Mouse (Mus musculus): Measurements from ENCODE around the gene Ttc37.
A peak's percentile ranks its signal among the peaks of the same experiment; 100 is the strongest.

Ttc37 gene

GRCm38 (mm10) chr13:76098493-76099303 lies at the start of gene Ttc37, which contains the start of gene Arsk:
Ttc37 (plus strand) TSS chr13:76098734.
Arsk (minus strand) TSS chr13:76098660.
- peak; percentile 94 for DNase-seq (ENCODE audit: extremely low spot score, low read depth, low spot score)

- DNase-seq (ENCODE audit: extremely low spot score, low read depth, low spot score) = no peak
These were observed 42.9 kb upstream of the Ttc37 start for GRCm38 (mm10) chr13:76055391-76056232.

GRCm38 (mm10) chr13:76056261-76056724 lies 42.2 kb upstream of the Ttc37 start:
- DNase-seq (ENCODE audit: extremely low spot score, low read depth, low spot score) = no peak

- no peak for DNase-seq (ENCODE audit: extremely low spot score, low read depth, low spot score)
These were observed 41.7 kb upstream of the Ttc37 start, which contains the start of gene Gpr150 for GRCm38 (mm10) chr13:76056896-76057266. Gpr150 (minus strand) TSS chr13:76056996.

- no peak for DNase-seq (ENCODE audit: extremely low spot score, low read depth, low spot score)
These were observed 41.1 kb upstream of the Ttc37 start for GRCm38 (mm10) chr13:76057267-76058069.

- DNase-seq (ENCODE audit: extremely low spot score, low read depth, low spot score) = no peak
These were observed 38.9 kb upstream of the Ttc37 start for GRCm38 (mm10) chr13:76059591-76059990.

- no peak for DNase-seq (ENCODE audit: extremely low spot score, low read depth, low spot score)
These were observed 36.4 kb upstream of the Ttc37 start for GRCm38 (mm10) chr13:76062126-76062525.

GRCm38 (mm10) chr13:76062569-76062968 lies 36.0 kb upstream of the Ttc37 start:
- DNase-seq (ENCODE audit: extremely low spot score, low read depth, low spot score) = no peak

- DNase-seq (ENCODE audit: extremely low spot score, low read depth, low spot score) = no peak
These were observed 35.0 kb upstream of the Ttc37 start for GRCm38 (mm10) chr13:76063548-76063947.

- no peak for DNase-seq (ENCODE audit: extremely low spot score, low read depth, low spot score)
These were observed 34.1 kb upstream of the Ttc37 start for GRCm38 (mm10) chr13:76064363-76064945.

- DNase-seq (ENCODE audit: extremely low spot score, low read depth, low spot score) = no peak
These were observed 24.2 kb upstream of the Ttc37 start for GRCm38 (mm10) chr13:76074323-76074722.

- DNase-seq (ENCODE audit: extremely low spot score, low read depth, low spot score) = peak; percentile 8
These were observed 430 bp upstream of the Ttc37 start for GRCm38 (mm10) chr13:76098116-76098492.

GRCm38 (mm10) chr13:76101989-76102388 lies 3.5 kb downstream of the Ttc37 start:
- no peak for DNase-seq (ENCODE audit: extremely low spot score, low read depth, low spot score)

GRCm38 (mm10) chr13:76109069-76109824 lies 10.7 kb downstream of the Ttc37 start:
- DNase-seq (ENCODE audit: extremely low spot score, low read depth, low spot score) = no peak

- DNase-seq (ENCODE audit: extremely low spot score, low read depth, low spot score) = no peak
These were observed 30.3 kb downstream of the Ttc37 start for GRCm38 (mm10) chr13:76128799-76129198.

- DNase-seq (ENCODE audit: extremely low spot score, low read depth, low spot score) = no peak
These were observed 33.9 kb downstream of the Ttc37 start for GRCm38 (mm10) chr13:76132415-76132814.

- DNase-seq (ENCODE audit: extremely low spot score, low read depth, low spot score) = no peak
These were observed 40.3 kb downstream of the Ttc37 start for GRCm38 (mm10) chr13:76138862-76139261.

- DNase-seq (ENCODE audit: extremely low spot score, low read depth, low spot score) = no peak
These were observed 42.7 kb downstream of the Ttc37 start for GRCm38 (mm10) chr13:76141117-76141808.

- DNase-seq (ENCODE audit: extremely low spot score, low read depth, low spot score) = no peak
These were observed 51.9 kb downstream of the Ttc37 start for GRCm38 (mm10) chr13:76150483-76150882.
